Mouse (Mus musculus) lung, embryonic 14.5 days (tissue): ENCODE measurements at regions not wholly inside any gene's neighbourhood (a gene's known extent, or its start where the extent isn't known, plus 50 kb on each side); places are given as distances from the start of the nearest gene placed in this dataset.

Source experiments
- ATAC-seq: fragments of 200-750 bp; cut with Nextera tagmentation; 2 replicates; pipeline ENCODE4 v1.8.0; 2017; ENCODE audit warnings: mild to moderate bottlenecking, moderate TSS enrichment, moderate library complexity; ENCODE audit not compliant: insufficient read depth
- DNase-seq: peaks from one replicate; pipeline ENCODE4 v3.0.0-alpha.2; 2015
- H3K27ac ChIP-seq: fragments of 300-500 bp; sonication (generic); 2 replicates; pipeline ENCODE4 v1.5.1; 2014; ENCODE audit warnings: low read depth, mild to moderate bottlenecking, moderate library complexity
- H3K27me3 ChIP-seq: fragments of 300-500 bp; sonication (generic); 2 replicates; pipeline ENCODE4 v1.6.1; 2014; ENCODE audit warnings: low read length, control low read depth; ENCODE audit not compliant: insufficient read depth
- H3K36me3 ChIP-seq: fragments of 300-500 bp; sonication (generic); 2 replicates; pipeline ENCODE4 v1.6.1; 2014; ENCODE audit warnings: control low read depth; ENCODE audit not compliant: insufficient read depth
- H3K4me1 ChIP-seq: fragments of 300-500 bp; sonication (generic); 2 replicates; pipeline ENCODE4 v1.6.1; 2014; ENCODE audit warnings: antibody characterized with exemption, control low read depth; ENCODE audit not compliant: insufficient read depth
- H3K4me2 ChIP-seq: fragments of 300-500 bp; sonication (generic); 2 replicates; pipeline ENCODE4 v1.6.1; 2014; ENCODE audit warnings: mild to moderate bottlenecking
- H3K4me3 ChIP-seq: fragments of 300-500 bp; sonication (generic); 2 replicates; pipeline ENCODE4 v1.5.1; 2014; ENCODE audit warnings: low read depth, low read length
- H3K9ac ChIP-seq: fragments of 300-500 bp; sonication (generic); 2 replicates; pipeline ENCODE4 v1.6.1; 2014
- H3K9me3 ChIP-seq: fragments of 300-500 bp; sonication (generic); 2 replicates; pipeline ENCODE4 v1.6.1; 2016; ENCODE audit warnings: low read depth, low read length, control low read depth
- CTCF ChIP-seq: IDR thresholded peaks from 2 replicates; pipeline ENCODE4 v1.5.1; 2016; ENCODE audit warnings: antibody characterized with exemption, low read depth
- WGBS: fragments of 180-500 bp; shearing (Covaris S2); extraction: QIAGEN DNeasy Blood & Tissue Kit; methylation state at CpG from one replicate; pipeline ENCODE4 v1.1.7; 2014; 5-methylcytosine and 5-hydroxymethylcytosine counted together

- no peak for TF ChIP-seq CTCF
- Histone ChIP-seq H3K27ac (no peak overlapping the region), H3K9me3 (no peaks in the 10 kb centered on the region), H3K4me1 (no peaks in the 10 kb centered on the region), H3K4me2 (no peak overlapping the region), H3K27me3 (no peaks in the 10 kb centered on the region), H3K36me3 (no peaks in the 10 kb centered on the region), H3K4me3 (no peak overlapping the region), H3K9ac (no peak overlapping the region)
- peak; percentile 13; the same call in 1 of the 2 replicates for ATAC-seq
- WGBS, result 78% methylated on average over 5 of the region's 5 CpGs
- no peak for DNase-seq
These were observed 59.3 kb upstream of the D16Ertd472e start for GRCm38 (mm10) chr16:78635774-78636173.

- Histone ChIP-seq H3K4me3 (no peak overlapping the region), H3K36me3 (no peaks in the 10 kb centered on the region), H3K27me3 (no peaks in the 10 kb centered on the region), H3K4me1 (no peaks in the 10 kb centered on the region), H3K4me2 (no peak overlapping the region), H3K9ac (no peak overlapping the region), H3K27ac (no peak overlapping the region), H3K9me3 (no peaks in the 10 kb centered on the region)
- ATAC-seq (peak; percentile 42; the same call in 1 of the 2 replicates), DNase-seq (peak; percentile 89)
- peak; percentile 88 for TF ChIP-seq CTCF
- 20% methylated on average over 8 of the region's 8 CpGs for WGBS
These were observed 58.7 kb upstream of the D16Ertd472e start for GRCm38 (mm10) chr16:78635257-78635656.

GRCm38 (mm10) chr16:78631797-78632196, 55.3 kb upstream of the D16Ertd472e start:
- Histone ChIP-seq H3K27me3 (no peaks in the 10 kb centered on the region), H3K4me3 (no peak overlapping the region), H3K4me2 (no peak overlapping the region), H3K9ac (no peak overlapping the region), H3K9me3 (no peaks in the 10 kb centered on the region), H3K27ac (no peak overlapping the region), H3K36me3 (no peaks in the 10 kb centered on the region), H3K4me1 (no peaks in the 10 kb centered on the region)
- ATAC-seq, result peak; percentile 84
- 46% methylated on average over 5 of the region's 5 CpGs for WGBS
- no peak for TF ChIP-seq CTCF
- peak; percentile 72 for DNase-seq

- H3K27me3 ChIP-seq, result no peaks in the 10 kb centered on the region
- 60% methylated on average over 2 of the region's 2 CpGs for WGBS
- DNase-seq, result peak; percentile 41
- H3K4me2 ChIP-seq, result no peak overlapping the region
- no peak overlapping the region for H3K27ac ChIP-seq
- no peak overlapping the region for H3K9ac ChIP-seq
- no peaks in the 10 kb centered on the region for H3K4me1 ChIP-seq
- no peaks in the 10 kb centered on the region for H3K36me3 ChIP-seq
- ATAC-seq, result no peak
- H3K9me3 ChIP-seq, result no peaks in the 10 kb centered on the region
- H3K4me3 ChIP-seq, result no peak overlapping the region
- TF ChIP-seq CTCF, result peak; percentile 35
These were observed 50.3 kb upstream of the D16Ertd472e start for GRCm38 (mm10) chr16:78626803-78627202.
